ENCODE assay signal across 8 mouse cellular contexts in genomic region chr11:110449183-110449582, GRCm38 (mm10). TPM values are rescaled to one million over a fixed set of nuclear protein-coding genes. Genes with fewer than 3 reads are reported as not detected.
DNase-seq lines count a peak whose midpoint lies in the region; ATAC-seq and TF ChIP-seq lines count a peak whose summit lies in the region.

No protein-coding gene starts in this region.

- H3K27me3 ChIP-seq in heart, embryonic 12.5 days (replicated peaks): peaks cover 21% of the 10 kb centered on the region; the same call in 1 of the 2 replicates
- H3K27me3 ChIP-seq in hindbrain, embryonic 10.5 days (ENCODE audit: insufficient read depth, poor library complexity, severe bottlenecking): peaks cover 9% of the 10 kb centered on the region
- H3K27me3 ChIP-seq in midbrain, embryonic 12.5 days: peaks cover 11% of the 10 kb centered on the region; the same call in 1 of the 2 replicates

- TF ChIP-seq POLR2A in brain, embryonic 14.5 days (IDR thresholded peaks at IDR 0.05; ENCODE audit: borderline replicate concordance, extremely low read depth, insufficient read depth, insufficient read length, poor library complexity, severe bottlenecking): no peak

- H3K4me2 ChIP-seq in heart, embryonic 12.5 days: peak overlapping the region; percentile 82
- H3K4me2 ChIP-seq in midbrain, embryonic 12.5 days (replicated peaks): peak overlapping the region; percentile 48

- peak overlapping the region; percentile 38 for H3K4me3 ChIP-seq in heart, embryonic 12.5 days
- H3K4me3 ChIP-seq in hindbrain, embryonic 10.5 days: peak overlapping the region; percentile 48
- peak overlapping the region; percentile 26 for H3K4me3 ChIP-seq in midbrain, embryonic 12.5 days

- peak overlapping the region; percentile 46; the same call in 1 of the 2 replicates for H3K9ac ChIP-seq in heart, embryonic 12.5 days
- peak overlapping the region; percentile 43; the same call in 1 of the 2 replicates for H3K9ac ChIP-seq in midbrain, embryonic 12.5 days (replicated peaks)

- no peak for DNase-seq in heart, postnatal 36 days
- DNase-seq in brain, embryonic 14.5 days (ENCODE audit: low read depth): peak; percentile 63
- DNase-seq in hindbrain, embryonic 10.5 days (ENCODE audit: low spot score): peak; percentile 33
- no peak for DNase-seq in natural killer cell, adult 2 months (ENCODE audit: low spot score in 2 of 2)
- no peak for DNase-seq in layer of hippocampus, adult 8-10 months (ENCODE audit: low spot score in 2 of 2)
- DNase-seq in cerebellum, adult 11 months: no peak

- H3K36me3 ChIP-seq in heart, embryonic 12.5 days: no peaks in the 10 kb centered on the region
- H3K36me3 ChIP-seq in hindbrain, embryonic 10.5 days: 0 out of 2 replicates have a peak, but pooled peaks cover 7% of the 10 kb centered on the region
- no peaks in the 10 kb centered on the region for H3K36me3 ChIP-seq in midbrain, embryonic 12.5 days

- TF ChIP-seq CTCF in brain, embryonic 14.5 days (IDR thresholded peaks at IDR 0.05; ENCODE audit: borderline replicate concordance, extremely low read depth, insufficient read depth, insufficient read length): no peak

- no peaks in the 10 kb centered on the region for H3K9me3 ChIP-seq in heart, embryonic 12.5 days (replicated peaks)
- H3K9me3 ChIP-seq in hindbrain, embryonic 10.5 days: no peaks in the 10 kb centered on the region
- no peaks in the 10 kb centered on the region for H3K9me3 ChIP-seq in midbrain, embryonic 12.5 days

- 13% methylated on average over 11 of the region's 11 CpGs for WGBS in heart, embryonic 12.5 days
- WGBS in hindbrain, embryonic 10.5 days: 5% methylated on average over 11 of the region's 11 CpGs
- 6% methylated on average over 11 of the region's 11 CpGs for whole genome bisulfite sequencing in midbrain, embryonic 12.5 days

- ATAC-seq in heart, embryonic 12.5 days (ENCODE audit: insufficient number of reproducible peaks, low FRiP score): 0 out of 2 replicates have a peak, but pooled peaks have one; percentile 47
- no peak; the same call in 1 of the 2 replicates for ATAC-seq in midbrain, embryonic 12.5 days (ENCODE audit: low FRiP score, low read depth)

- intact Hi-C loops in heart, postnatal 36 days (cut with DNase I): loop anchor here (5.0 kb wide), 1 partner anchor 52 kb away; the partner anchor contains the start of gene Map2k6

- peaks cover 42% of the 10 kb centered on the region for H3K4me1 ChIP-seq in heart, embryonic 12.5 days (replicated peaks)
- peaks cover 40% of the 10 kb centered on the region for H3K4me1 ChIP-seq in hindbrain, embryonic 10.5 days (replicated peaks)
- H3K4me1 ChIP-seq in midbrain, embryonic 12.5 days: peaks cover 32% of the 10 kb centered on the region

- no peak overlapping the region for H3K27ac ChIP-seq in heart, embryonic 12.5 days (ENCODE audit: poor library complexity, severe bottlenecking)
- peak overlapping the region; percentile 72; the same call in 1 of the 2 replicates for H3K27ac ChIP-seq in hindbrain, embryonic 10.5 days
- 0 out of 2 replicates have a peak overlapping the region, but pooled peaks have one; percentile 15 for H3K27ac ChIP-seq in midbrain, embryonic 12.5 days (replicated peaks)

RNA-seq across cellular contexts. Expression of gene Map2k6, which starts 50.3 kb away (rescaled TPM):
- 13.7 and 17.4 TPM in 2 replicates for polyA plus RNA-seq in heart, embryonic 12.5 days (2016; fragmentation: Nextera tagmentation; extraction: Ambion mirVana)
- 1 to 10 TPM; 4.7 to 5.5 TPM for total RNA-seq in heart, postnatal 36 days (2021)
- 20.8 and 21.4 TPM in 2 replicates for polyA plus RNA-seq in brain, embryonic 14.5 days (2012; rRNA removed)
- polyA plus RNA-seq in hindbrain, embryonic 10.5 days (2016; fragmentation: Nextera tagmentation; extraction: Ambion mirVana): 30.5 and 31.8 TPM in 2 replicates
- 27.6 and 31.5 TPM in 2 replicates for polyA plus RNA-seq in midbrain, embryonic 12.5 days (2016; fragmentation: Nextera tagmentation; extraction: Ambion mirVana)
- 10 to 100 TPM; 28.0 to 37.1 (median 32.3) TPM for total RNA-seq in layer of hippocampus, adult 8-10 months (2022)

Comparison
In these comparisons a context has a peak if more than half of its experiments do, and no peak if none do; other contexts are left out.
1. DNase-seq: peak in brain, embryonic 14.5 days (single experiment) and hindbrain, embryonic 10.5 days (single experiment); none in heart, postnatal 36 days (0 of 2), natural killer cell, adult 2 months (0 of 2), layer of hippocampus, adult 8-10 months (0 of 2) and cerebellum, adult 11 months (single experiment).
2. Peak in every context shown above with its lines, with median percentiles within 50 percentile points of each other: H3K4me3 ChIP-seq.